Mouse (Mus musculus) left cerebral cortex, postnatal 14 days (tissue): ENCODE measurements around the gene Cpsf4l. TPM values are rescaled to one million over a fixed set of nuclear protein-coding genes. Genes with fewer than 3 reads are reported as not detected.

Experiments used
- DNase-seq, 2 experiments: peaks; one replicate each; pipeline ENCODE4 v3.0.0; 2021 to 2022; ENCODE audit warnings: low spot score in 2 of 2, mixed read lengths in 1 of 2
- intact Hi-C: fragments of 180-260 bp; cut with DNase I; formaldehyde crosslinking; loops from one replicate; pipeline ENCODE4 v1.15.1; 2025
- total RNA-seq, 2 experiments: library from RNA; stranded (reverse); gene quantifications; 2 replicates each; pipeline ENCODE4 v1.2.3; 2021

The Cpsf4l gene
- total RNA-seq, 2 experiments from 2014 or later = 0.33 TPM; not detected in 1

GRCm38 (mm10) chr11:113651907-113652273 lies 57.9 kb downstream of the Cpsf4l start:
- DNase-seq = peak in 1 of 2 experiments; percentile 53
- intact Hi-C loops = loop anchor here (5.0 kb wide), 1 partner anchor 160 kb away; no protein-coding TSS in a partner anchor

- no peak for DNase-seq
- intact Hi-C loops = loop anchor here (5.0 kb wide), 1 partner anchor 161 kb away; no protein-coding TSS in a partner anchor
Measured at GRCm38 (mm10) chr11:113651206-113651906, 58.5 kb downstream of the Cpsf4l start.

- DNase-seq = peak in 1 of 2 experiments; percentile 63
- intact Hi-C loops = loop anchor here (2.0 to 5.0 kb wide), 2 partner anchors 33 to 163 kb away; no protein-coding TSS in a partner anchor
Measured at GRCm38 (mm10) chr11:113649353-113650210, 60.2 kb downstream of the Cpsf4l start, which contains the start of gene Slc39a11. Gene Slc39a11, minus strand, starts transcription at chr11:113650079.

GRCm38 (mm10) chr11:113648690-113649352 lies 61.0 kb downstream of the Cpsf4l start, which contains the start of gene Cog1:
Gene Cog1, plus strand, starts transcription at chr11:113649169.
- no peak for DNase-seq
- intact Hi-C loops = loop anchor here (2.0 kb wide), 1 partner anchor 34 kb away; no protein-coding TSS in a partner anchor

Other genes starting within 250 kb of the Cpsf4l start
- gene Sstr2, start 90.7 kb downstream of the Cpsf4l start, total RNA-seq = 10 to 100 TPM; 35.7 to 36.2 TPM
- gene Cog1, start 60.8 kb downstream of the Cpsf4l start, total RNA-seq = 10 to 100 TPM; 36.8 to 38.7 TPM
- gene Slc39a11, start 59.9 kb downstream of the Cpsf4l start, total RNA-seq = 10 to 100 TPM; 13.9 to 15.3 TPM
- 10 to 100 TPM; 22.2 to 26.4 TPM for gene Fam104a, start 25.9 kb downstream of the Cpsf4l start, total RNA-seq
- gene D11Wsu47e, start 25.6 kb downstream of the Cpsf4l start, total RNA-seq = 10 to 100 TPM; 12.1 to 12.8 TPM
- gene Cdc42ep4, start 41.9 kb upstream of the Cpsf4l start, total RNA-seq = 10 to 100 TPM; 35.4 to 43.3 TPM